Mouse (Mus musculus) gastrocnemius, postnatal 14 days (tissue): ENCODE measurements around the gene Specc1. TPM values are rescaled to one million over a fixed set of nuclear protein-coding genes. Genes with fewer than 3 reads are reported as not detected.

Experiments
- DNase-seq: peaks from one replicate; pipeline ENCODE4 v3.0.0; 2021; ENCODE audit warnings: mixed read lengths
- intact Hi-C: fragments of 180-260 bp; cut with DNase I; formaldehyde crosslinking; loops from one replicate; pipeline ENCODE4 v1.15.1; 2025; ENCODE audit warnings: low total_unique reads
- total RNA-seq, 2 experiments: library from RNA; stranded (reverse); gene quantifications; 2 replicates each; pipeline ENCODE4 v1.2.3; 2021

The Specc1 gene
- total RNA-seq, 2 experiments from 2014 or later: 5.0 to 5.4 TPM

- intact Hi-C loops: no loop called here
- no peak for DNase-seq
Measured at GRCm38 (mm10) chr11:62006680-62007079, 50.1 kb downstream of the Specc1 start.

- no peak for DNase-seq
- intact Hi-C loops: no loop called here
Measured at GRCm38 (mm10) chr11:62007984-62008383, 51.4 kb downstream of the Specc1 start.

DNA sequence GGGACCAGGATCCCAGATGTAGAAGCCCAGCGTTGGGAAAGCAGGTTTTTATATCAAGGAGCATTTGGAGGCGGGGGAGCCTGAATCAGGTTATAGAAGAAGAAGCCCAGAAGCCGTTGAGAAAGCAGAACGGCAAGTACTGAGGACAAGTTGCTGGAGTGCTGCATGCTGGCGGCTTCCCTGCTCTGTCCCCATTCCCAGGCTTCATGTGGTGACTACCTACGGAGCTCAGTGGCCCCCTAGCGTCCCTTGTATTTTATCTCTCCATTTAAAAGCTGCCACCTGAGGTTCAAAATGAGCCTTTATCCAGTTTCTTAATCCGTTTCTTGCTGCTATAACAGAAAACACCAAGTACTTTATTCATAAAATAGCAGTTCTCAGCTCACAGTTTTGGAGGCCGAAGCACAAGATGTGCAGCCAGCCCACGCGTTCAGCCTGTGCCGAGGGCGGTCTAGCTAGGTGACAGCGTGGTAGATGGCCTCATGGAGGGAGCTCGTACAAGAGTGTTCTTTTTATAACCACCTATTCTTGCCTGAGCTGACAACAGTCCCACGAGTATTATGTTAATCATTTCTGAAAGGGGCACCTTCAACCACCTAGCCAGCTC, 54.2 kb downstream of the Specc1 start:
- peak; percentile 18 for DNase-seq
- intact Hi-C loops: no loop called here

DNA sequence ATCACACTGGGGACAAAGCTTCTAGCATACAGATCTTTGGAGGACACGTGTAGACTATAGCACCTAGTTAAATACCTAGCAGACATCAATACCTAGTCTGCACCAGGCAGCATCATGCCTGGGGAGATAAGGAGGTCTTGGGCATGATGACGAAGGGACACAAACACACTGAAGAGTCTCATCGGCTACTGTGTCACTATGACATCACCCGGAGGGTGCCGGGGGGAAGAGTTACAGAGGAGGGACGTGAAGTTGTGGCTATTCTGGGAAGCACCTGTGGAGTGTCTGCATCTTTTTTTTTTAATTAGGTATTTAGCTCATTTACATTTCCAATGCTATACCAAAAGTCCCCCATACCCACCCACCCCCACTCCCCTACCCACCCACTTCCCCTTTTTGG, 55.5 kb downstream of the Specc1 start:
- no peak for DNase-seq
- intact Hi-C loops: no loop called here

- intact Hi-C loops: no loop called here
- DNase-seq: no peak
Measured at GRCm38 (mm10) chr11:62013449-62013848, 56.9 kb downstream of the Specc1 start.

DNA sequence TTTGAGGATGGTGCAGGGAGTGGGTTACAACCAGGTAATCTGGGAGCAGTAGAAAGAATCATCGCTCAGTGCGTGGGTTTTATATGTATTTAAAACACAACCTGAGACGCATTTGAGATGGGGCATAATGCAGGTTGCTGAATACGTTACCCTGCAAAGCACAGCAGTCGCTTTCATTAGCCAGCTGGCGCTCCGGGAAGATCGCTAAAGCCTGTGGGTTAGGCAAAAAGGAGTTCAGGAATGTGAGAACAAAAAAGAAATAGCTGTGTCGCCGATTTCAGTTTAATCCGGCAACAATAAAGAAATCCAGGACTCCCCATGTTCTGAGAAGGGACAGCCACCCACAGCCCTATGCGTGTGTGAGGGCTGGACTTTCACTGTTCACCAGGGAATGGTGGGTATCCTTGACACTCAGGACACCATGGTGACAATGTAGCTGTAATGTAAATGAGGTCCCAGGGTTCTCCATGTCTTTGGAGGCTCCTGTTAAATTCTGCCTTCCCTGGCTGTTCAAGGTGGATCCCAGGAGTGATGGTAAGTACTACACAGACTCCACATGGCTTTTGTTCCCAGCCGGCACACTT, 58.6 kb downstream of the Specc1 start:
- no peak for DNase-seq
- intact Hi-C loops: no loop called here

GRCm38 (mm10) chr11:62016985-62017384, 60.4 kb downstream of the Specc1 start:
- intact Hi-C loops: no loop called here
- no peak for DNase-seq

DNA sequence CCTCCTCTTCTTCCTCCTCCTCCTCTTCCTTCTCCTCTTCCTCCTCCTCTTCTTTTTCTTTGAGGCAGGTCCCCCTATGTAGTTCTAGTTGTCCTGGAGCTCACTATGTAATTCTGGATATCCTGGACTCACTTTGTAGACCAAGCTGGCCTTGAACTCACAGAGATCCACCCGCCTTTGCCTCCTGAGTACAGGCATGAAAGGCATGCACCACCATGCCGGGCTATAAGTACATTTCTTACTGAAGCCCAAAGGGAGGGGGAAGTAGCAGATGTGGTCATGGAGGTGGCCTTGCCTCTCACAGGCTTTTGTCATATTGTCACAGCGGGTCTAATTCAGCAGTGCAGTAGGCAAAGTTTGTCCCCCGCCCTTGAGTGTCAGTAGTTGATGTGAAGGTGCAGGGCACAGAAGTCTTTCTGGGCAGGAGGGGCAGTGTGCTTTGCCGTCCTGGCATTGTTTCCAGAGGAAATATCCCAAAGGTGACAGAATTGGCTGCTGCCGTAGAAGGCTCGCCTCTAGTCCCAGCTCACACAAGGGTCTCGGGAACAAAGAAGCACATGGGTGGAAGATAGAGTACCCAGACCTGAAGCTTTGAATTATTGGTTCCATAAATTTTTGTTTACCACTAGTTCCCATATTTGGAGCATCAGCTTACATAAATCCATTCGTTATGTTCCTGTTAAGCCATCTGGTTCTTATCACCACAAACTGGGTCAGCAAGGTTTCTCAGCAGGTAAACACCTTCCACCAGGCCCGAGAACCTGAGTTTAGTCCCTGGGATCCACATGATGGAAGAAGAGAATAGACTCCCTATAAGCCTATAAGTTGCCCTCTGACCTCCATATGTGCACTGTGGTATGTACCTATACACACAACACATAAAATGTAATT, 62.0 kb downstream of the Specc1 start:
- intact Hi-C loops: no loop called here
- DNase-seq: no peak

DNA sequence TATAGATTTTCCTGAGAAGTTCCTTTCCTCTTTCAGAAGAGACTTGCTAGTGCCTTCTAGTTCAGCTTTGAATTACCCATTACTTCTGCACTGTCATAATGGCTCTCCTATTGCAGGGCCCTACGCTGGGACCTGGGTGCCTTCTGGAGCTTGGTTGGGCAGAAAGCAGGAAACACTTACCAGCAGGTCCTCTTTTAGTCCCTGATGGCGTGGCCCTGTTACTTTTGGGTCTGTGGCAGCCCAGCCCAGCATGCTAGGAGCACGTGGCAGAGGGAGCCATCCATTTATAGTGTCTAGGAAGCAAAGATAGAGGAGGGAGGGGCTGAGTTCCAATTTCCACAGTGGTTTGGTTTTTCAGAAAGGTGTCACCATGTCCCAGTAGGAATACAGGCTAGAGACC, 63.3 kb downstream of the Specc1 start:
- intact Hi-C loops: no loop called here
- DNase-seq: no peak

DNA sequence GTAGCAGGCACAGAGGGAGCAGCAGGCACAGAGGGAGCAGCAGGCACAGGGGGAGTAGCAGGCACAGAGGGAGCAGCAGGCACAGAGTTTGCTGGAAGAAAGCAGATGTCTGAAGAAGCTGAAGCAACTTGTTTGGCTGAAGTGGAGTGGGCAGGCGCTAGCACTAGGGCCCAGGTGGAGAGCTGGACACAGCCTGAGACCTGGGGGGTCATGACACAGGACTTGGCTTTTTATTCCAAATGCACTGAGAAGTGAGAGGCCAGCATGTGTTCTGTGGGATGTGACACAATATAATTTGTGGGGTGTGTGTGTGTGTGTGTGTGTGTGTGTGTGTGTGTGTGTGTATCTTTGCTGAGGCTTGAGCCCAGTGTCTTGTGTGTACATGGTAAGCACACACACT, 64.3 kb downstream of the Specc1 start:
- DNase-seq: no peak
- intact Hi-C loops: no loop called here

GRCm38 (mm10) chr11:62022105-62022504, 65.5 kb downstream of the Specc1 start:
- intact Hi-C loops: no loop called here
- DNase-seq: no peak

- no peak for DNase-seq
- intact Hi-C loops: no loop called here
Measured at GRCm38 (mm10) chr11:62022718-62023493, 66.3 kb downstream of the Specc1 start.

GRCm38 (mm10) chr11:62023494-62024233, 67.1 kb downstream of the Specc1 start:
- intact Hi-C loops: no loop called here
- DNase-seq: no peak

DNA sequence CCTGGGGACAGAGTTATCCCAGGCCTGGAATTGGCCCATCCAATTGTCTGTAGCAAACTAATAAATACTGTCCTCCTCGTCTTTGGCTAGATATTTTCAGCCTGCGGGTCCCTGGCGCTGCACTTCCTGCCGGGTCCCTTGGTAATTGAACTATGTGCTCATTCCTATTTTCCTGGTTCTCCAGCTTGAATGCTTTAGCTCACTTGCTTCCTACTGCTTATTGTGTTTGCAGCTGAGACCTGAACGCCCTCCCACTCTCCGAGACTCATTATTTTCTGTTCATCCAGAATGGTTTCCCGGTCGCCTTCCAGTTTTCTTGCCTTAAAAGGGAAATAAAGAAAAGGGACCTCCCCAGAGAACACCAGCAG, 67.7 kb downstream of the Specc1 start:
- DNase-seq: peak; percentile 14
- intact Hi-C loops: no loop called here

GRCm38 (mm10) chr11:62024952-62025351, 68.4 kb downstream of the Specc1 start:
- intact Hi-C loops: no loop called here

DNA sequence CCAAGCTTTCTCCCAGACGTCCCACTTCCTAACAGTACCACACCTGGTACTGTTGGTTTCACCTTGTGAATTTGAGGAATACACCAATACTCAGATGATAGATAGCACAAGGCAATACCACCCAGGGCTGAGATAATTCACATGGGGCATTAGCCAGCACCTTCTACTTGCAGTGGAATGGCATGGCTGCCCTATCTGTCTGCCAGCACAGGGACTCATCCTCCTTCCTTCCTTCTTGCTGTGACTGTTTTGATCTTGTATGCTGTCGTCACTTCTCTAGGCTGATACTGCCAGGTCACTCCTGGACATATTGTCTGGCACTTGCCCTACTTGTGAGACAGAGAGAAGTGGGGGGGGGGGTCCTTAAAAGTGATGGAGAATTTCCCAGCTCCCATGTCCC, 69.2 kb downstream of the Specc1 start:
- DNase-seq: no peak
- intact Hi-C loops: no loop called here

More at GRCm38 (mm10) chr11:62024952-62025351, 68.4 kb downstream of the Specc1 start:
- no peak for DNase-seq

- no peak for DNase-seq
- intact Hi-C loops: no loop called here
Measured at GRCm38 (mm10) chr11:62026345-62026815, 69.8 kb downstream of the Specc1 start.

DNA sequence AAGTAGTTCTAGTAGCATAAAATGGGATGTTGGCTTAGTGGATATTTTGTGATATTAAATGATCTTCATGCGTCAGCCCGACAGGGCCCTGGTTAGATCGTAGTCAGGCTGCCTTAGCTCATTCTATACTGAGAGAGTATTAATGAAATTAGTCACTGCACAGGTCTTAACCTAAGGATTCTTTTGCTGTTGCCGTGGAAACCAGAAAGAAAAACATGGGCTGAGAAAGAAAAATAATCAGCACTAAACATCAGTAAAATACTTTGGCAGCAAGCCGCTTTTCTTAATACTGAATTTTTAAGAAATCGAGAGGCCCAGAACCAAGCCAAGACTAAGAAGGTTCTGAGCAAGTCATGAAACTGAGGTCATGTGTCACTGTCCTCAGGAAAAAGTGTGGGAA, 70.7 kb downstream of the Specc1 start:
- DNase-seq: no peak
- intact Hi-C loops: no loop called here

GRCm38 (mm10) chr11:62027705-62028104, 71.1 kb downstream of the Specc1 start:
- DNase-seq: no peak
- intact Hi-C loops: no loop called here
